Mouse (Mus musculus): Measurements from ENCODE around the gene Tas2r104. TPM values are rescaled to one million over a fixed set of nuclear protein-coding genes. Genes with fewer than 3 reads are reported as not detected.

Gene Tas2r104
- not detected in 2 replicates for polyA plus RNA-seq (2015; fragmentation: Nextera tagmentation; extraction: Ambion mirVana)

- no peak within 1 kb of the TSS for H3K9ac ChIP-seq (replicated peaks; ENCODE audit: low read length)
- WGBS, result 83% methylated on average over 1 of the region's 1 CpGs
- H3K4me3 ChIP-seq (ENCODE audit: low read length), result no peak within 1 kb of the TSS
- H3K27ac ChIP-seq (ENCODE audit: low read length), result no peak within 1 kb of the TSS
- no peaks in the 10 kb centered on the region for H3K4me1 ChIP-seq (ENCODE audit: insufficient read depth, low read length)
- ATAC-seq (ENCODE audit: low FRiP score, low TSS enrichment), result no peak
- H3K27me3 ChIP-seq (ENCODE audit: insufficient read depth, low read length), result no peaks in the 10 kb centered on the region
- no peaks in the 10 kb centered on the region for H3K9me3 ChIP-seq (ENCODE audit: low read length)
- no peaks in the 10 kb centered on the region for H3K36me3 ChIP-seq (ENCODE audit: insufficient read depth, low read length)
- no peak within 1 kb of the TSS for H3K4me2 ChIP-seq (replicated peaks; ENCODE audit: low read depth, low read length)
Measured at GRCm38 (mm10) chr6:131685644-131686043, at the start of gene Tas2r104. Gene Tas2r104 (minus strand): TSS chr6:131685744.

- WGBS, result 53% methylated on average over 7 of the region's 7 CpGs
- Histone ChIP-seq H3K4me3 (ENCODE audit: low read length) (no peak overlapping the region), H3K4me2 (replicated peaks; ENCODE audit: low read depth, low read length) (no peak overlapping the region), H3K27me3 (ENCODE audit: insufficient read depth, low read length) (no peaks in the 10 kb centered on the region), H3K4me1 (ENCODE audit: insufficient read depth, low read length) (no peaks in the 10 kb centered on the region), H3K36me3 (ENCODE audit: insufficient read depth, low read length) (no peaks in the 10 kb centered on the region), H3K9ac (replicated peaks; ENCODE audit: low read length) (no peak overlapping the region), H3K27ac (ENCODE audit: low read length) (no peak overlapping the region), H3K9me3 (ENCODE audit: low read length) (0 out of 2 replicates have a peak, but pooled peaks cover 2% of the 10 kb centered on the region)
- no peak for ATAC-seq (ENCODE audit: low FRiP score, low TSS enrichment)
Measured at GRCm38 (mm10) chr6:131712803-131713202, 27.3 kb upstream of the Tas2r104 start.

- no peak within 1 kb of the TSS for H3K4me2 ChIP-seq (replicated peaks; ENCODE audit: low read depth, low read length)
- no peaks in the 10 kb centered on the region for H3K27me3 ChIP-seq (ENCODE audit: insufficient read depth, low read length)
- H3K4me3 ChIP-seq (ENCODE audit: low read length), result no peak within 1 kb of the TSS
- no peak within 1 kb of the TSS for H3K27ac ChIP-seq (ENCODE audit: low read length)
- ATAC-seq (ENCODE audit: low FRiP score, low TSS enrichment), result no peak
- H3K36me3 ChIP-seq (ENCODE audit: insufficient read depth, low read length), result no peaks in the 10 kb centered on the region
- H3K4me1 ChIP-seq (ENCODE audit: insufficient read depth, low read length), result no peaks in the 10 kb centered on the region
- no peaks in the 10 kb centered on the region for H3K9me3 ChIP-seq (ENCODE audit: low read length)
- H3K9ac ChIP-seq (replicated peaks; ENCODE audit: low read length), result no peak within 1 kb of the TSS
Measured at GRCm38 (mm10) chr6:131689963-131690362, 4.4 kb upstream of the Tas2r104 start, which contains the start of gene Tas2r114. Gene Tas2r114 (minus strand): TSS chr6:131690063.

- 67% methylated on average over 1 of the region's 1 CpGs for WGBS
- Histone ChIP-seq H3K9me3 (ENCODE audit: low read length) (no peaks in the 10 kb centered on the region), H3K27ac (ENCODE audit: low read length) (no peak within 1 kb of the TSS), H3K9ac (replicated peaks; ENCODE audit: low read length) (no peak within 1 kb of the TSS), H3K27me3 (ENCODE audit: insufficient read depth, low read length) (no peaks in the 10 kb centered on the region), H3K36me3 (ENCODE audit: insufficient read depth, low read length) (no peaks in the 10 kb centered on the region), H3K4me1 (ENCODE audit: insufficient read depth, low read length) (no peaks in the 10 kb centered on the region), H3K4me3 (ENCODE audit: low read length) (no peak within 1 kb of the TSS), H3K4me2 (replicated peaks; ENCODE audit: low read depth, low read length) (no peak within 1 kb of the TSS)
- no peak for ATAC-seq (ENCODE audit: low FRiP score, low TSS enrichment)
Measured at GRCm38 (mm10) chr6:131687395-131687794, 1.9 kb upstream of the Tas2r104 start, which contains the start of gene Tas2r105. Gene Tas2r105 (minus strand): TSS chr6:131687495.

GRCm38 (mm10) chr6:131678786-131679185, 6.8 kb downstream of the Tas2r104 start, which contains the start of gene Tas2r106:
Gene Tas2r106 (minus strand): TSS chr6:131678886.
- Histone ChIP-seq H3K9ac (replicated peaks; ENCODE audit: low read length) (no peak within 1 kb of the TSS), H3K4me1 (ENCODE audit: insufficient read depth, low read length) (no peaks in the 10 kb centered on the region), H3K36me3 (ENCODE audit: insufficient read depth, low read length) (no peaks in the 10 kb centered on the region), H3K9me3 (ENCODE audit: low read length) (no peaks in the 10 kb centered on the region), H3K4me3 (ENCODE audit: low read length) (no peak within 1 kb of the TSS), H3K27me3 (ENCODE audit: insufficient read depth, low read length) (no peaks in the 10 kb centered on the region), H3K27ac (ENCODE audit: low read length) (no peak within 1 kb of the TSS), H3K4me2 (replicated peaks; ENCODE audit: low read depth, low read length) (no peak within 1 kb of the TSS)
- no peak for ATAC-seq (ENCODE audit: low FRiP score, low TSS enrichment)
- WGBS, result 76% methylated on average over 3 of the region's 3 CpGs

DNA sequence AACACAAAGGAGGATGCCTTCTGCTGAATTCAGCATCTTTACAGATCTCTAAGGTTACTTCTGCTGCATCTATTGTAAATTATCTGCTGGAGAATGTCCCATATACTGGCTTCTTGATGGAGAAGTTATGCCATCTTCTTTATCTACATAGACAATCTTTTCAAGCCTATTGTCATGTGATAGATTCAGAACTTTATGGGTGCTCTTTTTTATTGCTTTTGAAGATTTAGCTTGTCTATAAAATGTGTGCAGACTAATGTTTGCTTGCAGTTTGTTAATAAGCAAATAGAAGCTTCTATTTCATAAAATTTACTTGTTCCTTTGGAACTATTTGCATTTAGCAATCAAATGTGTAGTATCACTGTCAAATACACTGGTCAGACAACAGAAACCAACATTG, 25.5 kb downstream of the Tas2r104 start, which contains the start of gene Tas2r107:
Tas2r107 (minus strand) TSS at position 101 of the 400 bp plus-strand sequence.
- no peak within 1 kb of the TSS for H3K9ac ChIP-seq (replicated peaks; ENCODE audit: low read length)
- no peak within 1 kb of the TSS for H3K27ac ChIP-seq (ENCODE audit: low read length)
- no peak within 1 kb of the TSS for H3K4me2 ChIP-seq (replicated peaks; ENCODE audit: low read depth, low read length)
- H3K4me1 ChIP-seq (ENCODE audit: insufficient read depth, low read length), result no peaks in the 10 kb centered on the region
- H3K27me3 ChIP-seq (ENCODE audit: insufficient read depth, low read length), result no peaks in the 10 kb centered on the region
- no peak for ATAC-seq (ENCODE audit: low FRiP score, low TSS enrichment)
- no peaks in the 10 kb centered on the region for H3K36me3 ChIP-seq (ENCODE audit: insufficient read depth, low read length)
- no peak within 1 kb of the TSS for H3K4me3 ChIP-seq (ENCODE audit: low read length)
- no peaks in the 10 kb centered on the region; the same call in 1 of the 2 replicates for H3K9me3 ChIP-seq (ENCODE audit: low read length)

Other genes with a start within 250 kb of the Tas2r104 start
- not detected in 2 replicates for gene 5430401F13Rik, start 199.3 kb downstream of the Tas2r104 start, polyA plus RNA-seq (2015; fragmentation: Nextera tagmentation; extraction: Ambion mirVana)
- gene Gm6619, start 199.3 kb downstream of the Tas2r104 start, polyA plus RNA-seq (2015; fragmentation: Nextera tagmentation; extraction: Ambion mirVana), result not detected in 2 replicates
- gene Tas2r130, start 54.8 kb downstream of the Tas2r104 start, polyA plus RNA-seq (2015; fragmentation: Nextera tagmentation; extraction: Ambion mirVana), result not detected in 2 replicates
- not detected in 2 replicates for gene Tas2r107, start 25.6 kb downstream of the Tas2r104 start, polyA plus RNA-seq (2015; fragmentation: Nextera tagmentation; extraction: Ambion mirVana)
- not detected in 2 replicates for gene Tas2r106, start 6.9 kb downstream of the Tas2r104 start, polyA plus RNA-seq (2015; fragmentation: Nextera tagmentation; extraction: Ambion mirVana)
- gene Tas2r105, start 1.8 kb upstream of the Tas2r104 start, polyA plus RNA-seq (2015; fragmentation: Nextera tagmentation; extraction: Ambion mirVana), result not detected in 2 replicates
- not detected in 2 replicates for gene Tas2r114, start 4.3 kb upstream of the Tas2r104 start, polyA plus RNA-seq (2015; fragmentation: Nextera tagmentation; extraction: Ambion mirVana)